ENCODE assay signal across 8 mouse cellular contexts in the genomic region with DNA sequence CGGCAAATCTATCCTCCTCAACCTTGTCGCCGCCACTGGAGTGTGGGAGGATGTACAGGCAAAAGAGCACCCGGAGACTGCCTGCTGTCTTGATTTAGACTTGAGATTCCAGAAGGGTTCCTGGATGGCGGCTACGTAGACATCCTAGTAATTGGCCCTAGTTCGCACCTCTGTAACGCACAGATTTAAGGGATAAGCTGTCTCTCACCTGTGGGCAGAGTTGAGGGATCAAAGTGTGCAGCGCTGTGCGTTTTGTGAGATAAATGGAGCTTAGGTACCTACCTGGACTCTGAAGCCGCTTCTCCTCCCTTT. TPM values are rescaled to one million over a fixed set of nuclear protein-coding genes. Genes with fewer than 3 reads are reported as not detected.
DNase-seq lines count a peak whose midpoint lies in the region; ATAC-seq and TF ChIP-seq lines count a peak whose summit lies in the region.

No protein-coding gene starts in this region.

- peaks cover 78% of the 10 kb centered on the region for H3K27me3 ChIP-seq in kidney, embryonic 15.5 days
- peaks cover 58% of the 10 kb centered on the region for H3K27me3 ChIP-seq in hindbrain, embryonic 11.5 days (ENCODE audit: control insufficient read depth, insufficient read depth, low read length)
- H3K27me3 ChIP-seq in midbrain, embryonic 12.5 days: peaks cover 75% of the 10 kb centered on the region

- 0 out of 2 replicates have a peak overlapping the region, but pooled peaks have one; percentile 64 for H3K9ac ChIP-seq in kidney, embryonic 15.5 days
- H3K9ac ChIP-seq in hindbrain, embryonic 11.5 days (ENCODE audit: low read depth, low read length): peak overlapping the region; percentile 80
- peak overlapping the region; percentile 81 for H3K9ac ChIP-seq in midbrain, embryonic 12.5 days (replicated peaks)

- no peaks in the 10 kb centered on the region for H3K9me3 ChIP-seq in kidney, embryonic 15.5 days (replicated peaks)
- no peaks in the 10 kb centered on the region for H3K9me3 ChIP-seq in hindbrain, embryonic 11.5 days (ENCODE audit: control insufficient read depth, low read length)
- H3K9me3 ChIP-seq in midbrain, embryonic 12.5 days: no peaks in the 10 kb centered on the region

- TF ChIP-seq POLR2A in bone marrow macrophage, adult 2 months (IDR thresholded peaks at IDR 0.05; ENCODE audit: borderline replicate concordance, low read depth, low read length): no peak

- DNase-seq in kidney, postnatal 25 days: no peak
- DNase-seq in hindbrain, embryonic 11.5 days (ENCODE audit: low spot score): no peak
- DNase-seq in right cerebral cortex, postnatal 14 days: no peak
- DNase-seq in cerebellum, adult 9-11 months: no peak

- WGBS in kidney, embryonic 15.5 days: 3% methylated on average over 11 of the region's 11 CpGs
- 2% methylated on average over 11 of the region's 11 CpGs for WGBS in hindbrain, embryonic 11.5 days
- WGBS in midbrain, embryonic 12.5 days: 3% methylated on average over 11 of the region's 11 CpGs

- H3K4me3 ChIP-seq in kidney, embryonic 15.5 days (replicated peaks): peak overlapping the region; percentile 51
- H3K4me3 ChIP-seq in bone marrow macrophage, adult 2 months (ENCODE audit: insufficient read depth, low read length): peak overlapping the region; percentile 94
- H3K4me3 ChIP-seq in hindbrain, embryonic 11.5 days (ENCODE audit: low read depth, low read length): peak overlapping the region; percentile 59
- H3K4me3 ChIP-seq in midbrain, embryonic 12.5 days: peak overlapping the region; percentile 63

- peaks cover 42% of the 10 kb centered on the region for H3K4me1 ChIP-seq in kidney, embryonic 15.5 days
- peaks cover 18% of the 10 kb centered on the region for H3K4me1 ChIP-seq in bone marrow macrophage, adult 2 months (ENCODE audit: control insufficient read depth, insufficient read depth, low read length)
- H3K4me1 ChIP-seq in hindbrain, embryonic 11.5 days (replicated peaks; ENCODE audit: control insufficient read depth, insufficient read depth, low read length): peaks cover 6% of the 10 kb centered on the region
- peaks cover 36% of the 10 kb centered on the region for H3K4me1 ChIP-seq in midbrain, embryonic 12.5 days

- ATAC-seq in kidney, embryonic 15.5 days (replicated peaks; ENCODE audit: low FRiP score): no peak
- ATAC-seq in hindbrain, embryonic 11.5 days (ENCODE audit: low FRiP score): no peak
- ATAC-seq in midbrain, embryonic 12.5 days (ENCODE audit: low FRiP score, low read depth): no peak
- ATAC-seq in erythroid progenitor cell, adult 5-6 weeks (replicated peaks; ENCODE audit: low FRiP score, poor library complexity, severe bottlenecking): no peak

- H3K27ac ChIP-seq in kidney, embryonic 15.5 days: no peak overlapping the region
- H3K27ac ChIP-seq in bone marrow macrophage, adult 2 months (ENCODE audit: insufficient read depth, low read depth, low read length): peak overlapping the region; percentile 91
- H3K27ac ChIP-seq in hindbrain, embryonic 11.5 days (ENCODE audit: low read depth, low read length): peak overlapping the region; percentile 3; the same call in 1 of the 2 replicates
- peak overlapping the region; percentile 69; the same call in 1 of the 2 replicates for H3K27ac ChIP-seq in midbrain, embryonic 12.5 days (replicated peaks)

- no peaks in the 10 kb centered on the region for H3K36me3 ChIP-seq in kidney, embryonic 15.5 days
- H3K36me3 ChIP-seq in hindbrain, embryonic 11.5 days (ENCODE audit: control insufficient read depth, insufficient read depth, low read length): no peaks in the 10 kb centered on the region
- H3K36me3 ChIP-seq in midbrain, embryonic 12.5 days: no peaks in the 10 kb centered on the region

- H3K4me2 ChIP-seq in kidney, embryonic 15.5 days: peak overlapping the region; percentile 100
- peak overlapping the region; percentile 99 for H3K4me2 ChIP-seq in hindbrain, embryonic 11.5 days (replicated peaks; ENCODE audit: low read depth, low read length)
- peak overlapping the region; percentile 99 for H3K4me2 ChIP-seq in midbrain, embryonic 12.5 days (replicated peaks)

- TF ChIP-seq CTCF in bone marrow macrophage, adult 2 months (IDR thresholded peaks at IDR 0.05; ENCODE audit: low read depth, low read length): no peak

RNA-seq across cellular contexts. Expression of a gene that starts 1.3 kb away (rescaled TPM):
- polyA plus RNA-seq in kidney, embryonic 15.5 days (2015; fragmentation: Nextera tagmentation; extraction: Ambion mirVana): 7.5 and 7.7 TPM in 2 replicates
- polyA plus RNA-seq in bone marrow macrophage, adult 2 months (2012; ENCODE audit: insufficient read depth, insufficient read length, missing spikeins): 42.2 and 50.6 TPM in 2 replicates
- 10.4 and 12.4 TPM in 2 replicates for polyA plus RNA-seq in hindbrain, embryonic 11.5 days (2014; fragmentation: Nextera tagmentation; extraction: Ambion mirVana)
- polyA plus RNA-seq in midbrain, embryonic 12.5 days (2016; fragmentation: Nextera tagmentation; extraction: Ambion mirVana): 15.2 and 17.7 TPM in 2 replicates
- 25.2 and 34.2 TPM in 2 replicates for total RNA-seq in erythroid progenitor cell, adult 5-6 weeks (2015; ENCODE audit: low replicate concordance)
- 10.7 and 14.0 TPM in 2 replicates for total RNA-seq in erythroid progenitor cell, adult 5-6 weeks (2017; ENCODE audit: low replicate concordance)

RNA-seq across cellular contexts. Expression of a gene that starts 14.1 kb away (rescaled TPM):
- polyA plus RNA-seq in kidney, embryonic 15.5 days (2015; fragmentation: Nextera tagmentation; extraction: Ambion mirVana): 3.1 and 3.3 TPM in 2 replicates
- not detected in 2 replicates for polyA plus RNA-seq in bone marrow macrophage, adult 2 months (2012; ENCODE audit: insufficient read depth, insufficient read length, missing spikeins)
- polyA plus RNA-seq in hindbrain, embryonic 11.5 days (2014; fragmentation: Nextera tagmentation; extraction: Ambion mirVana): 0.73 and 0.96 TPM in 2 replicates
- polyA plus RNA-seq in midbrain, embryonic 12.5 days (2016; fragmentation: Nextera tagmentation; extraction: Ambion mirVana): 0.89 and 1.1 TPM in 2 replicates
- total RNA-seq in erythroid progenitor cell, adult 5-6 weeks (2015; ENCODE audit: low replicate concordance): not detected in 2 replicates
- total RNA-seq in erythroid progenitor cell, adult 5-6 weeks (2017; ENCODE audit: low replicate concordance): not detected in 2 replicates

RNA-seq across cellular contexts. Expression of a gene that starts 23.5 kb away (rescaled TPM):
- 40.6 and 52.6 TPM in 2 replicates for polyA plus RNA-seq in kidney, embryonic 15.5 days (2015; fragmentation: Nextera tagmentation; extraction: Ambion mirVana)
- 1.3 TPM in 1 of 2 replicates, not detected in the other for polyA plus RNA-seq in bone marrow macrophage, adult 2 months (2012; ENCODE audit: insufficient read depth, insufficient read length, missing spikeins)
- 30.1 and 32.0 TPM in 2 replicates for polyA plus RNA-seq in hindbrain, embryonic 11.5 days (2014; fragmentation: Nextera tagmentation; extraction: Ambion mirVana)
- polyA plus RNA-seq in midbrain, embryonic 12.5 days (2016; fragmentation: Nextera tagmentation; extraction: Ambion mirVana): 39.6 and 46.1 TPM in 2 replicates
- total RNA-seq in erythroid progenitor cell, adult 5-6 weeks (2015; ENCODE audit: low replicate concordance): 0.72 TPM in 1 of 2 replicates, not detected in the other
- total RNA-seq in erythroid progenitor cell, adult 5-6 weeks (2017; ENCODE audit: low replicate concordance): 0.13 and 10.1 TPM in 2 replicates

RNA-seq across cellular contexts. Expression of a gene that starts 29.2 kb away (rescaled TPM):
- 100 and 129 TPM in 2 replicates for polyA plus RNA-seq in kidney, embryonic 15.5 days (2015; fragmentation: Nextera tagmentation; extraction: Ambion mirVana)
- 60.1 and 68.7 TPM in 2 replicates for polyA plus RNA-seq in bone marrow macrophage, adult 2 months (2012; ENCODE audit: insufficient read depth, insufficient read length, missing spikeins)
- 143 and 158 TPM in 2 replicates for polyA plus RNA-seq in hindbrain, embryonic 11.5 days (2014; fragmentation: Nextera tagmentation; extraction: Ambion mirVana)
- polyA plus RNA-seq in midbrain, embryonic 12.5 days (2016; fragmentation: Nextera tagmentation; extraction: Ambion mirVana): 204 and 205 TPM in 2 replicates
- total RNA-seq in erythroid progenitor cell, adult 5-6 weeks (2015; ENCODE audit: low replicate concordance): 18.9 and 22.0 TPM in 2 replicates
- 6.3 and 11.9 TPM in 2 replicates for total RNA-seq in erythroid progenitor cell, adult 5-6 weeks (2017; ENCODE audit: low replicate concordance)

RNA-seq across cellular contexts. Expression of a gene that starts 45.0 kb away (rescaled TPM):
- 41.1 and 43.5 TPM in 2 replicates for polyA plus RNA-seq in kidney, embryonic 15.5 days (2015; fragmentation: Nextera tagmentation; extraction: Ambion mirVana)
- polyA plus RNA-seq in bone marrow macrophage, adult 2 months (2012; ENCODE audit: insufficient read depth, insufficient read length, missing spikeins): 34.5 and 35.0 TPM in 2 replicates
- 11.8 and 12.9 TPM in 2 replicates for polyA plus RNA-seq in hindbrain, embryonic 11.5 days (2014; fragmentation: Nextera tagmentation; extraction: Ambion mirVana)
- polyA plus RNA-seq in midbrain, embryonic 12.5 days (2016; fragmentation: Nextera tagmentation; extraction: Ambion mirVana): 17.0 and 18.1 TPM in 2 replicates
- 31.4 and 61.6 TPM in 2 replicates for total RNA-seq in erythroid progenitor cell, adult 5-6 weeks (2015; ENCODE audit: low replicate concordance)
- total RNA-seq in erythroid progenitor cell, adult 5-6 weeks (2017; ENCODE audit: low replicate concordance): 37.8 and 46.2 TPM in 2 replicates

Comparison
In these comparisons a context has a peak if more than half of its experiments do, and no peak if none do; other contexts are left out.
1. RNA of a gene that starts 23.5 kb away (polyA plus RNA-seq): 40.6 to 52.6 TPM in kidney, embryonic 15.5 days, 39.6 to 46.1 TPM in midbrain, embryonic 12.5 days and 30.1 to 32.0 TPM in hindbrain, embryonic 11.5 days; 1.3 TPM in bone marrow macrophage, adult 2 months; every median in the first group is over 10 times any median in the second.
2. Peak in every context shown above with its lines, with median percentiles within 50 percentile points of each other: H3K4me2 ChIP-seq, H3K4me3 ChIP-seq and H3K9ac ChIP-seq.